Mouse (Mus musculus) intestine, embryonic 14.5 days (tissue): ENCODE results near the gene Timm9. TPM values are rescaled to one million over a fixed set of nuclear protein-coding genes. Genes with fewer than 3 reads are reported as not detected.

Source experiments
- polyA plus RNA-seq: library from polyadenylated mRNA; unstranded; fragments of >200 nt; fragmentation: Nextera tagmentation; extraction: Ambion mirVana; gene quantifications from 2 replicates; pipeline ENCODE4 v1.2.1, GENCODE M21; 2014

The Timm9 gene
- polyA plus RNA-seq, 1 experiment from 2014 or later: 108 TPM

Other genes with a start within 250 kb of the Timm9 start
- gene Actr10, start 198.8 kb downstream of the Timm9 start, polyA plus RNA-seq: 209 and 231 TPM in 2 replicates
- gene Psma3, start 162.1 kb downstream of the Timm9 start, polyA plus RNA-seq: 593 and 604 TPM in 2 replicates
- gene Arid4a, start 120.7 kb downstream of the Timm9 start, polyA plus RNA-seq: 34.6 and 36.8 TPM in 2 replicates
- gene Tomm20l, start 25.3 kb downstream of the Timm9 start, polyA plus RNA-seq: not detected in 2 replicates
- 13.2 and 15.6 TPM in 2 replicates for gene 2700049A03Rik, start 164 bp upstream of the Timm9 start, polyA plus RNA-seq
- 15.1 and 16.0 TPM in 2 replicates for gene Dact1, start 173.2 kb upstream of the Timm9 start, polyA plus RNA-seq